Mouse (Mus musculus) thymus, adult 2 months (tissue): ENCODE measurements around the gene Ptprg.

ENCODE experiments used
- CTCF ChIP-seq: fragments of 200-500 bp; IDR thresholded peaks from 2 replicates; pipeline ENCODE4 v1.5.1; 2012; ENCODE audit warnings: mild to moderate bottlenecking, control low read depth, low read length, moderate library complexity, borderline replicate concordance; ENCODE audit not compliant: control insufficient read depth, poor library complexity, insufficient read depth; ENCODE audit errors: extremely low read depth
- POLR2A ChIP-seq: fragments of 200-500 bp; IDR thresholded peaks from 2 replicates; pipeline ENCODE4 v1.6.1; 2012; ENCODE audit warnings: mild to moderate bottlenecking, low read length, control low read depth, moderate library complexity; ENCODE audit not compliant: control insufficient read depth, poor library complexity, insufficient read depth; ENCODE audit errors: extremely low read depth

DNA sequence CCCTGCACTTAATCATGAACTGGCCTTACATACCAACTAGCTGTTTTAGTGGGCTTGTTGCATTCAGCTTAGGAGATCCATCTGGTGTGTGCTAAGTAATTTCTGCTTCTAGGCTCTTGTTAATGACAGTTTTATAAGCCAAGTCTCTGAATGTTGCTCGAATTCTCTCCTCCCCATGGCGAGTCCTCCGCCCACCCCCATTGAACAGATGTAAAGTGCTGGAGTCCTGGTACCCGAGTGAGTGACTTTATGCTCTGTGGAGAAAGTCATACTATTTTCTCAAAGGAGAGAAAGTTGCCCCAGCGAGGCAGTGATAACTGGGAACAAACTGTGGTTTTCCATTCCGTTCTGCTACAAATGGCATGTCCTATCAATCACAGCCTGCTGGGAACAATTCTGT is 525.9 kb downstream of the Ptprg start:
- TF ChIP-seq POLR2A (no peak), CTCF (no peak)
